Comparison of ENCODE assay signal across 8 mouse cellular contexts in genomic region chr13:114388211-114388965, GRCm38 (mm10). TPM values are rescaled to one million over a fixed set of nuclear protein-coding genes. Genes with fewer than 3 reads are reported as not detected.
A peak's percentile ranks its signal among the peaks of the same experiment; 100 is the strongest.
DNase-seq lines count a peak whose midpoint lies in the region; ATAC-seq and TF ChIP-seq lines count a peak whose summit lies in the region.

Gene Ndufs4, minus strand, starts transcription at chr13:114388258.

- peak within 1 kb of the TSS; percentile 61; the same call in 1 of the 2 replicates for H3K27ac ChIP-seq in spleen, adult 2 months (ENCODE audit: insufficient read depth, low read length)
- no peak within 1 kb of the TSS for H3K27ac ChIP-seq in bone marrow macrophage, adult 2 months (ENCODE audit: insufficient read depth, low read depth, low read length)
- peak within 1 kb of the TSS; percentile 82 for H3K27ac ChIP-seq in midbrain, embryonic 12.5 days (replicated peaks)

- peak within 1 kb of the TSS; percentile 70 for H3K4me2 ChIP-seq in midbrain, embryonic 12.5 days (replicated peaks)

- no peak for DNase-seq in spleen, adult 2 months (ENCODE audit: low read depth in 1 of 2, low spot score in 2 of 2)
- DNase-seq in spleen, postnatal 14 days (ENCODE audit: low spot score in 2 of 2) = no peak
- DNase-seq in gonadal fat pad, adult 2 months (ENCODE audit: low read depth) = no peak
- no peak for DNase-seq in large intestine, adult 2 months (ENCODE audit: low read depth, low spot score)
- no peak for DNase-seq in urinary bladder, postnatal 4 days (ENCODE audit: low spot score in 2 of 2)
- no peak for DNase-seq in right cerebral cortex, adult 18-20 months

- no peak for TF ChIP-seq POLR2A in spleen, adult 2 months (IDR thresholded peaks at IDR 0.05; ENCODE audit: low read depth, low read length)
- TF ChIP-seq POLR2A in bone marrow macrophage, adult 2 months (IDR thresholded peaks at IDR 0.05; ENCODE audit: borderline replicate concordance, low read depth, low read length) = no peak

- H3K27me3 ChIP-seq in spleen, adult 2 months (ENCODE audit: control insufficient read depth, insufficient read depth, low read length) = peaks cover 2% of the 10 kb centered on the region; the same call in 1 of the 2 replicates
- no peaks in the 10 kb centered on the region for H3K27me3 ChIP-seq in midbrain, embryonic 12.5 days

- H3K4me1 ChIP-seq in spleen, adult 2 months (ENCODE audit: control insufficient read depth, insufficient read depth, insufficient read length) = no peaks in the 10 kb centered on the region
- peaks cover 6% of the 10 kb centered on the region; the same call in 1 of the 2 replicates for H3K4me1 ChIP-seq in bone marrow macrophage, adult 2 months (ENCODE audit: control insufficient read depth, insufficient read depth, low read length)
- H3K4me1 ChIP-seq in midbrain, embryonic 12.5 days = peaks cover 5% of the 10 kb centered on the region

- H3K9me3 ChIP-seq in midbrain, embryonic 12.5 days = 0 out of 2 replicates have a peak, but pooled peaks cover 4% of the 10 kb centered on the region

- peak within 1 kb of the TSS; percentile 96 for H3K4me3 ChIP-seq in spleen, adult 2 months (ENCODE audit: extremely low read depth, insufficient read depth, insufficient read length)
- H3K4me3 ChIP-seq in bone marrow macrophage, adult 2 months (ENCODE audit: insufficient read depth, low read length) = peak within 1 kb of the TSS; percentile 96
- peak within 1 kb of the TSS; percentile 93 for H3K4me3 ChIP-seq in midbrain, embryonic 12.5 days

- H3K9ac ChIP-seq in midbrain, embryonic 12.5 days (replicated peaks) = peak within 1 kb of the TSS; percentile 88

- peak; percentile 28; the same call in 1 of the 2 replicates for ATAC-seq in midbrain, embryonic 12.5 days (ENCODE audit: low FRiP score, low read depth)

- H3K36me3 ChIP-seq in spleen, adult 2 months (ENCODE audit: control insufficient read depth, insufficient read depth, low read length) = no peaks in the 10 kb centered on the region
- H3K36me3 ChIP-seq in midbrain, embryonic 12.5 days = no peaks in the 10 kb centered on the region

- no peak for TF ChIP-seq CTCF in spleen, adult 2 months (IDR thresholded peaks at IDR 0.05; ENCODE audit: extremely low read depth, insufficient read depth, insufficient read length, insufficient replicate concordance)
- TF ChIP-seq CTCF in bone marrow macrophage, adult 2 months (IDR thresholded peaks at IDR 0.05; ENCODE audit: low read depth, low read length) = no peak

- 49% methylated on average over 13 of the region's 13 CpGs for WGBS in spleen, adult 2 months
- WGBS in large intestine, adult 2 months = 33% methylated on average over 13 of the region's 13 CpGs
- WGBS in midbrain, embryonic 12.5 days = 38% methylated on average over 13 of the region's 13 CpGs

RNA-seq across cellular contexts. Expression of gene Ndufs4, which starts in this region (rescaled TPM):
- polyA plus RNA-seq in spleen, adult 2 months (2012; rRNA removed) = 11.2 and 14.2 TPM in 2 replicates
- polyA plus RNA-seq in bone marrow macrophage, adult 2 months (2012; ENCODE audit: insufficient read depth, insufficient read length, missing spikeins) = 68.5 and 89.1 TPM in 2 replicates
- 50.8 and 51.6 TPM in 2 replicates for polyA plus RNA-seq in gonadal fat pad, adult 2 months (2012; rRNA removed)
- polyA plus RNA-seq in large intestine, adult 2 months (2012; rRNA removed) = 55.4 and 59.4 TPM in 2 replicates
- 324 and 325 TPM in 2 replicates for polyA plus RNA-seq in midbrain, embryonic 12.5 days (2016; fragmentation: Nextera tagmentation; extraction: Ambion mirVana)
